Mouse (Mus musculus) layer of hippocampus, postnatal 25 days (tissue): ENCODE measurements around the gene Vmn2r65. TPM values are rescaled to one million over a fixed set of nuclear protein-coding genes. Genes with fewer than 3 reads are reported as not detected.

Experiments used
- DNase-seq, 2 experiments: peaks; one replicate each; pipeline ENCODE4 v3.0.0; 2022; ENCODE audit warnings: mixed read lengths in 2 of 2, low spot score in 1 of 2; ENCODE audit errors: extremely low spot score in 1 of 2
- total RNA-seq, 2 experiments: library from RNA; stranded (reverse); gene quantifications; 2 replicates each; pipeline ENCODE4 v1.2.3; 2021

The Vmn2r65 gene
- total RNA-seq: not detected

DNA sequence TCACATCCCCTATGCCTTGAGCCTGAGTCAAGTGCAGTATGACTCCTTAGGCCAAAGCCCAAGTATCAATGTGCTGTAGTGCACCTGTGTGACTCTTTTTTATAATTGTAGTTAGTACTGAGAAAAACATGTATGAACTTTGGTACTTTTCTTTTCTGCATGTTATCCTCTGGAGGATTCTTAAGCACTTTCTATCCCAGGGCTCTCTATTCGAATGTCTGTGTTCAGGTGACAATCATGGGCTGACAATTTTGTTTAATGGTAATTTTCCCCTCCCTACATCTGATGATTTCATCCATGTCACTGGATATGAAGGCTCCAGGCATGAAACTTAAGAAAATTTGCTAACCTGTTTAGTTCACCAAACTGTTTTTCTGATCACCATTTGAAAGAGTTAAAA, at the start of gene Vmn2r65:
TSS of gene Vmn2r65 (minus strand) at position 101 of the 400 bp plus-strand sequence.
- DNase-seq: no peak

DNA sequence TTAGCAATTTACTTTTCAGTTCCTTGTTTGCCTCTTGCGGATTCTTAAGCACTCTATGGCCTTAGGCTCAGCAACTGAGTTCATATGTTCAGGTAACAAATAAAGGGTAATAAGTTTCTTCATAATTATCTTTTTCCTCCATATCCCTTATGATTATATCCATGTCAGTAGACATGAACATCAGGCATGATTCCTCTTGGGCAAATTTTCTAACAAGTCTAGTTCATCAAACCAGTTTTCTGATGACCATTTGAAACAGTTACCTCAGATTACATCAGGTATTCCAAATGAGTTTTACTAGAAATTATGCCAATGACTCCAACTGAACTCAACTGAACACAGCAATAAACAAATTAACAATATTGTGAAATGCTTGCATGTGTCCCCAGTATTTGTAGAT, 48.3 kb upstream of the Vmn2r65 start, which contains the start of gene Vmn2r66:
TSS of gene Vmn2r66 (minus strand) at position 101 of the 400 bp plus-strand sequence.
- no peak for DNase-seq

DNA sequence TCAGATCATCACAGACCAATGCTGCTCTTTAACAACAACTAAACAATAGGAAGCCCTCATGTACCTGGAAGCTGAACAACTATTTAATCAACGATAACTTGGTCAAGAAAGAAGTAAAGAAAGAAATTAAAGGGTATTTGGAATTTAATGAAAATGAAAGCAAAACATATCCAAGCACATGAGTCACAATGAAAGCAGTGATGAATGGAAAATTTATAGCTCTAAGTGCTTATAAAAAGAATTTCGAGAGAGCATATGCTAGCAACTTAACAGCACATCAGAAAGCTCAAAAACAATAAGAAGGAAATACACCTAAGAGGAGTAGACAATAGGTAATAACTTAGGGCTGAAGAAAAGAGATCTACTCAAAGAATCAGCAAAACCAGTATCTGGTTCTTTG, 32.8 kb upstream of the Vmn2r65 start:
- DNase-seq: no peak

Other genes with a start within 250 kb of the Vmn2r65 start
- not detected for gene Olfr291, start 110.6 kb downstream of the Vmn2r65 start, total RNA-seq
- not detected for gene Vmn2r66, start 48.2 kb upstream of the Vmn2r65 start, total RNA-seq
- gene Vmn2r67, start 191.9 kb upstream of the Vmn2r65 start, total RNA-seq: not detected